33 mouse cellular contexts compared by ENCODE assay signal in the genomic region with DNA sequence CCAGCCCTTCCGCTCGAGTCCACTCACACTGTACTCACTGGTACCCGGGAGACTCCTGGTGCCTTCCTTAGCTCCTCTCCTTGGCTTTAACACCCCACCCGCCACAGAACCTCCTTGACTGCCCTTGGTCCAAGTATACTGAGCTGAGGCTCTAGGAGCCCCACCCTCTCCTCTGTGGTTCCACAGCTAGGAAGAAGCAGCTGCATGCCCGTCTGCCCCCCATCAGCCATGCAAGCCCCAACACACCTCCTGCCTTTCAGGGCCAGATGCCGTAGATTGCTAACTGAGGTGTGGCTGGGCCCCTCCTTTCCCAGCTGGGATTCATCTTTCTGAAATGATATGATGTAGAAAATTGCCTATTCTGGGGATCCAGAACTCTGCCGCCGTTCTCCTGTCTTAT. TPM values are rescaled to one million over a fixed set of nuclear protein-coding genes. Genes with fewer than 3 reads are reported as not detected.
A peak's percentile ranks its signal among the peaks of the same experiment; 100 is the strongest.
DNase-seq lines count a peak whose midpoint lies in the region; ATAC-seq and TF ChIP-seq lines count a peak whose summit lies in the region.
"Had no signal": no experiment of that assay in that cellular context is flagged by ENCODE, and none has a peak within 500 bp of the region (broad histone marks: within the 10 kb centered on the region; RNA-seq: fewer than 3 reads in every experiment).

No protein-coding gene starts in this region.

- 88% methylated on average over 8 of the region's 8 CpGs for WGBS in limb, embryonic 12.5 days
- 93% methylated on average over 8 of the region's 8 CpGs for WGBS in limb, embryonic 10.5 days
- 78% methylated on average over 8 of the region's 8 CpGs for WGBS in limb, embryonic 13.5 days
- WGBS in stomach, postnatal 0 days, result 76% methylated on average over 8 of the region's 8 CpGs

- H3K4me3 ChIP-seq in limb, embryonic 12.5 days (replicated peaks), result no peak overlapping the region
- H3K4me3 ChIP-seq in limb, embryonic 10.5 days, result no peak overlapping the region
- no peak overlapping the region for H3K4me3 ChIP-seq in limb, embryonic 13.5 days
- H3K4me3 ChIP-seq in stomach, postnatal 0 days (ENCODE audit: low read depth, low read length), result no peak overlapping the region
- H3K4me3 ChIP-seq: forebrain, embryonic 15.5 days; heart, embryonic 10.5 days; heart, embryonic 15.5 days; hindbrain, embryonic 12.5 days; liver, embryonic 12.5 days; neural tube, embryonic 13.5 days had no signal

- no peaks in the 10 kb centered on the region for H3K27me3 ChIP-seq in limb, embryonic 12.5 days
- no peaks in the 10 kb centered on the region for H3K27me3 ChIP-seq in limb, embryonic 10.5 days (ENCODE audit: low read depth, poor library complexity, severe bottlenecking)
- H3K27me3 ChIP-seq in limb, embryonic 13.5 days, result no peaks in the 10 kb centered on the region
- H3K27me3 ChIP-seq in stomach, postnatal 0 days (ENCODE audit: control insufficient read depth, insufficient read depth, low read length), result no peaks in the 10 kb centered on the region
- H3K27me3 ChIP-seq: forebrain, embryonic 15.5 days; heart, embryonic 15.5 days; hindbrain, embryonic 12.5 days; liver, embryonic 12.5 days; neural tube, embryonic 13.5 days had no signal

- H3K4me1 ChIP-seq in limb, embryonic 12.5 days (replicated peaks), result no peaks in the 10 kb centered on the region
- no peaks in the 10 kb centered on the region for H3K4me1 ChIP-seq in limb, embryonic 10.5 days
- 0 out of 2 replicates have a peak, but pooled peaks cover 7% of the 10 kb centered on the region for H3K4me1 ChIP-seq in limb, embryonic 13.5 days
- H3K4me1 ChIP-seq in stomach, postnatal 0 days (replicated peaks; ENCODE audit: control insufficient read depth, insufficient read depth), result no peaks in the 10 kb centered on the region
- H3K4me1 ChIP-seq: forebrain, embryonic 15.5 days; heart, embryonic 10.5 days had no signal

- 0 out of 2 replicates have a peak overlapping the region, but pooled peaks have one; percentile 23 for H3K27ac ChIP-seq in limb, embryonic 12.5 days
- H3K27ac ChIP-seq in limb, embryonic 10.5 days, result no peak overlapping the region
- H3K27ac ChIP-seq in limb, embryonic 13.5 days, result 0 out of 2 replicates have a peak overlapping the region, but pooled peaks have one; percentile 48
- H3K27ac ChIP-seq in stomach, postnatal 0 days (replicated peaks), result peak overlapping the region; percentile 67
- H3K27ac ChIP-seq: forebrain, embryonic 15.5 days; heart, embryonic 10.5 days; hindbrain, embryonic 12.5 days; liver, embryonic 12.5 days; neural tube, embryonic 13.5 days had no signal

- DNase-seq in limb, embryonic 10.5 days (ENCODE audit: low spot score), result no peak
- peak; percentile 24 for DNase-seq in WW6 (ENCODE audit: low read depth, low spot score)
- DNase-seq in stomach, postnatal 0 days (ENCODE audit: low spot score), result no peak
- no peak for DNase-seq in left cerebral cortex, postnatal 4 days
- DNase-seq in thymus, postnatal 25 days, result no peak
- DNase-seq: adrenal gland, postnatal 25 days; cerebellum, adult 11-12 months; cerebellum, adult 9-11 months; embryo, embryonic 11 days; gastrocnemius, postnatal 10 days; heart, adult 11 months; kidney, adult 8-10 months; kidney, postnatal 4 days; liver, postnatal 0 days; lung, postnatal 36 days; right cerebral cortex, postnatal 14 days; thymus, adult 18-20 months; thymus, postnatal 36 days had no signal

- H3K4me2 ChIP-seq in limb, embryonic 12.5 days, result no peak overlapping the region
- no peak overlapping the region for H3K4me2 ChIP-seq in limb, embryonic 13.5 days (replicated peaks)
- H3K4me2 ChIP-seq in stomach, postnatal 0 days (replicated peaks; ENCODE audit: low read depth), result no peak overlapping the region
- H3K4me2 ChIP-seq: forebrain, embryonic 15.5 days; heart, embryonic 15.5 days; hindbrain, embryonic 12.5 days; liver, embryonic 12.5 days; midbrain, embryonic 11.5 days; neural tube, embryonic 13.5 days had no signal

- ATAC-seq in limb, embryonic 12.5 days (ENCODE audit: insufficient number of reproducible peaks, insufficient read depth, low FRiP score, low TSS enrichment, low read depth), result no peak
- no peak for ATAC-seq in limb, embryonic 13.5 days (ENCODE audit: low FRiP score, low read depth)
- no peak; the same call in 1 of the 2 replicates for ATAC-seq in stomach, postnatal 0 days (ENCODE audit: low FRiP score, low TSS enrichment)
- no peak; the same call in 1 of the 2 replicates for ATAC-seq in frontal cortex, adult (ENCODE audit: low TSS enrichment)
- ATAC-seq: forebrain, embryonic 15.5 days; intestine, embryonic 16.5 days; liver, embryonic 12.5 days; liver, postnatal 0 days; midbrain, embryonic 16.5 days had no signal

- TF ChIP-seq CTCF in stomach, postnatal 0 days (IDR thresholded peaks at IDR 0.05; ENCODE audit: low read depth), result no peak

- intact Hi-C loops in left cerebral cortex, postnatal 4 days (cut with DNase I), result no loop called here

- no peak overlapping the region for H3K9ac ChIP-seq in limb, embryonic 12.5 days (replicated peaks)
- no peak overlapping the region for H3K9ac ChIP-seq in limb, embryonic 13.5 days
- H3K9ac ChIP-seq in stomach, postnatal 0 days (ENCODE audit: low read length), result no peak overlapping the region
- H3K9ac ChIP-seq: forebrain, embryonic 15.5 days; heart, embryonic 15.5 days; hindbrain, embryonic 12.5 days; liver, embryonic 12.5 days; liver, postnatal 0 days; neural tube, embryonic 13.5 days had no signal

- H3K36me3 ChIP-seq in limb, embryonic 12.5 days, result peaks cover 98% of the 10 kb centered on the region
- peaks cover 99% of the 10 kb centered on the region for H3K36me3 ChIP-seq in limb, embryonic 10.5 days
- peaks cover 95% of the 10 kb centered on the region for H3K36me3 ChIP-seq in limb, embryonic 13.5 days
- H3K36me3 ChIP-seq in stomach, postnatal 0 days (ENCODE audit: control insufficient read depth, insufficient read depth, low read length), result peaks cover 10% of the 10 kb centered on the region

- no peaks in the 10 kb centered on the region for H3K9me3 ChIP-seq in limb, embryonic 12.5 days
- H3K9me3 ChIP-seq in limb, embryonic 10.5 days (replicated peaks), result no peaks in the 10 kb centered on the region
- H3K9me3 ChIP-seq in limb, embryonic 13.5 days, result no peaks in the 10 kb centered on the region
- H3K9me3 ChIP-seq in stomach, postnatal 0 days (ENCODE audit: control insufficient read depth, low read length), result no peaks in the 10 kb centered on the region
- H3K9me3 ChIP-seq: forebrain, embryonic 15.5 days; heart, embryonic 10.5 days; heart, embryonic 15.5 days; hindbrain, embryonic 12.5 days; liver, embryonic 12.5 days; neural tube, embryonic 13.5 days had no signal

- no peak for TF ChIP-seq EP300 in stomach, postnatal 0 days (optimal IDR thresholded peaks at IDR 0.05)

RNA-seq across cellular contexts. Expression of a gene that starts 12.0 kb away (rescaled TPM):
- 24.7 and 30.6 TPM in 2 replicates for polyA plus RNA-seq in limb, embryonic 12.5 days (2016; fragmentation: Nextera tagmentation; extraction: Ambion mirVana)
- 30.4 and 34.6 TPM in 2 replicates for polyA plus RNA-seq in limb, embryonic 10.5 days (2016; fragmentation: Nextera tagmentation; extraction: Ambion mirVana)
- 22.3 and 23.7 TPM in 2 replicates for polyA plus RNA-seq in limb, embryonic 13.5 days (2015; fragmentation: Nextera tagmentation; extraction: Ambion mirVana)
- 7.2 and 8.1 TPM in 2 replicates for polyA plus RNA-seq in stomach, postnatal 0 days (2015; fragmentation: Nextera tagmentation; extraction: Ambion mirVana)
- total RNA-seq in left cerebral cortex, postnatal 4 days (2021), result 10 to 100 TPM; 20.4 to 22.1 TPM

RNA-seq across cellular contexts. Expression of a gene that starts 12.2 kb away (rescaled TPM):
- polyA plus RNA-seq in limb, embryonic 12.5 days (2016; fragmentation: Nextera tagmentation; extraction: Ambion mirVana), result 52.5 and 56.9 TPM in 2 replicates
- polyA plus RNA-seq in limb, embryonic 10.5 days (2016; fragmentation: Nextera tagmentation; extraction: Ambion mirVana), result 47.9 and 52.2 TPM in 2 replicates
- polyA plus RNA-seq in limb, embryonic 13.5 days (2015; fragmentation: Nextera tagmentation; extraction: Ambion mirVana), result 44.2 and 52.1 TPM in 2 replicates
- 23.6 and 27.0 TPM in 2 replicates for polyA plus RNA-seq in stomach, postnatal 0 days (2015; fragmentation: Nextera tagmentation; extraction: Ambion mirVana)
- 10 to 100 TPM; 51.3 to 67.4 TPM for total RNA-seq in left cerebral cortex, postnatal 4 days (2021)

RNA-seq across cellular contexts. Expression of a gene that starts 29.3 kb away (rescaled TPM):
- polyA plus RNA-seq in limb, embryonic 12.5 days (2016; fragmentation: Nextera tagmentation; extraction: Ambion mirVana), result 3.1 and 3.9 TPM in 2 replicates
- polyA plus RNA-seq in limb, embryonic 10.5 days (2016; fragmentation: Nextera tagmentation; extraction: Ambion mirVana), result 0.90 and 1.6 TPM in 2 replicates
- polyA plus RNA-seq in limb, embryonic 13.5 days (2015; fragmentation: Nextera tagmentation; extraction: Ambion mirVana), result 5.2 and 6.3 TPM in 2 replicates
- polyA plus RNA-seq in stomach, postnatal 0 days (2015; fragmentation: Nextera tagmentation; extraction: Ambion mirVana), result 12.7 and 14.6 TPM in 2 replicates
- 1 to 10 TPM; 3.7 to 4.4 TPM for total RNA-seq in left cerebral cortex, postnatal 4 days (2021)

RNA-seq across cellular contexts. Expression of a gene that starts 33.4 kb away (rescaled TPM):
- 1.4 and 2.1 TPM in 2 replicates for polyA plus RNA-seq in limb, embryonic 12.5 days (2016; fragmentation: Nextera tagmentation; extraction: Ambion mirVana)
- polyA plus RNA-seq in limb, embryonic 10.5 days (2016; fragmentation: Nextera tagmentation; extraction: Ambion mirVana), result 1.0 and 1.1 TPM in 2 replicates
- 1.4 TPM in 2 replicates for polyA plus RNA-seq in limb, embryonic 13.5 days (2015; fragmentation: Nextera tagmentation; extraction: Ambion mirVana)
- polyA plus RNA-seq in stomach, postnatal 0 days (2015; fragmentation: Nextera tagmentation; extraction: Ambion mirVana), result 184 and 185 TPM in 2 replicates
- not detected for total RNA-seq in left cerebral cortex, postnatal 4 days (2021)
- total RNA-seq: adrenal gland, adult 18-20 months; adrenal gland, postnatal 25 days; gastrocnemius, postnatal 10 days; layer of hippocampus, adult 8-10 months; layer of hippocampus, postnatal 25 days had no signal

RNA-seq across cellular contexts. Expression of a gene that starts 45.5 kb away (rescaled TPM):
- 3.1 and 4.2 TPM in 2 replicates for polyA plus RNA-seq in limb, embryonic 12.5 days (2016; fragmentation: Nextera tagmentation; extraction: Ambion mirVana)
- 1.7 and 2.0 TPM in 2 replicates for polyA plus RNA-seq in limb, embryonic 10.5 days (2016; fragmentation: Nextera tagmentation; extraction: Ambion mirVana)
- 6.7 and 8.6 TPM in 2 replicates for polyA plus RNA-seq in limb, embryonic 13.5 days (2015; fragmentation: Nextera tagmentation; extraction: Ambion mirVana)
- 16.8 and 17.9 TPM in 2 replicates for polyA plus RNA-seq in stomach, postnatal 0 days (2015; fragmentation: Nextera tagmentation; extraction: Ambion mirVana)
- total RNA-seq in left cerebral cortex, postnatal 4 days (2021), result not detected
